Mouse (Mus musculus) mesoderm, embryonic 11.5 days (tissue): ENCODE measurements at regions not wholly inside any gene's neighbourhood (a gene's known extent, or its start where the extent isn't known, plus 50 kb on each side); places are given as distances from the start of the nearest gene placed in this dataset.

ENCODE experiments used
- DNase-seq: peaks from one replicate; pipeline ENCODE4 v3.0.0-alpha.2; 2012; ENCODE audit warnings: low read depth, low spot score

DNA sequence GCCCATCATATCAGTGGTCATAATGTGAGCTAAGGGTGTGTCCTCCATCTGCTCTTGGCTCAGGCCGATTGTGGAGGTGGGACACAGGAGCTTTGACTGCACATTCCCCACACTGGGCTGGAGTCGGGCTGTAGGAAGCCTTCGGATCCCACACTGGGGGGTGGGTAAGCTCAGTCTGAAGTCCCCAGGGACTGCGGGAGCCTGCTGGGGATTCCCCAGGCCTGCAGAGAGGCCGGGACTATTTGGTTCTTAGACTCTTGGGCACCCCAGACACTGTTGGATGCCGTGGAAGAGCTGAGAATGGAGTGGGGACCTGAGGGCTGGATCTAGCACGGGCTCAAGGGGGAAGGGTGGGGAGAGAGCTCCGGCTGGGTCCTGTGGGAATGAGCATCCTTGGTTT lies 547.1 kb upstream of the Nrp1 start:
- DNase-seq: no peak

GRCm38 (mm10) chr8:127814785-127815523 lies 543.5 kb upstream of the Nrp1 start:
- no peak for DNase-seq

- DNase-seq: no peak
Observed at GRCm38 (mm10) chr8:127820741-127821170, 537.6 kb upstream of the Nrp1 start.

DNA sequence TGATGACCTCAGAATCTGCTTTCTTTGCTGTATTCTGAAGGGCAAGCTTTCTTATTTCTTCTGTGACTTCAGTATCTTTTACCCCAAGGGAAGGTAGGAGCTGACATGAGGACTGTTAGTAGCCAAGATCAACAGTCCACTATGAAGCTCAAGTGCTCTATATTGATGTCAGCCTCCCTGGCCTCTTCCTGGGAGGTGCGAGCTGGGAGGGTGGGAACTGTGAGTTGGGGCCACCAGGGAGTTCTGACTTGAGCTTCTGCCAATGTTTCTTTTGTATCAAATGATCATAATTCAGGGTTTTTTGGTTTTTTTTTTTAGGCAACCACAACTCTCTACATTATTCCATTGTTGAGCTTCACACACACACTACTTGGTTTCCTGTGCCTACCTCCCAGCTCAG lies 536.8 kb upstream of the Nrp1 start:
- no peak for DNase-seq

GRCm38 (mm10) chr8:127825041-127825440 lies 533.4 kb upstream of the Nrp1 start:
- no peak for DNase-seq

DNA sequence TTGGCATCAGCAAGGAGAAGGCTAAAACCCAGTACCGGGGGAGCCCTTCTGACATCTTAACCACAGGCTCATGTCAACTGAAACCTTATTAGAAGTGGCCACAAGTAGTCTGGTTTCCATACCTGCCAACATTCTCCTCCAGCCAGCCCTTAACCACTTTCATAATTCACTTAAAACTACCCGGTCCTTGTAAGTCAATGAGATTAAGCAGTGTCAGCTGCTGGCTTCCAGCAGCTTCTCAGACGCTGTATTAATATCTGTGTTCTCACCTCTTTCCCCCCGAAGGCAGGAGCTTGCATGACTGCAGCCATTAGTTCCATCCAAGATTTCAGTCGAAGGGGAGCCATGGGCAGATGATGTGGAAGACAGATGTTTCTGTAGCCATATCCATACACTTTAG lies 530.6 kb upstream of the Nrp1 start:
- no peak for DNase-seq

GRCm38 (mm10) chr8:127829659-127830058 lies 528.7 kb upstream of the Nrp1 start:
- no peak for DNase-seq

DNA sequence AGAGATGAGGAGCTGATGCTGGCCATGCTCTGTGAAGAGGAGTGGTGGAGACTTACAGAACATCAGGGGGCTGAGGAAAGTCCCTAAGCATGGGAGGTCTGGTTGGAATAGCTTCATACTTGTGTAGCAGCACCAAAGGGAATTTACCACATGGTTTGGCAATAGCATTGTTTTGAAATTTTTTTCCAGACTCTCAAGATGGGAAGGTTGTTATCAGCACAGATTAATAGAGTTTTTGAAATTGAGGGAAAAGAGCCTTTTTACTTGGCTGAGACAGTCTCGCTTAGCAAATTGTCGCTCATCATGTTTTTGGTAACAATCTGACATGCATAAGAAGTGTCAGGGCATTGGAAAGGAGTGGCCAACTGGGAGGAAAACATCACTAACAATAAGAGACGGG lies 524.4 kb upstream of the Nrp1 start:
- no peak for DNase-seq

DNA sequence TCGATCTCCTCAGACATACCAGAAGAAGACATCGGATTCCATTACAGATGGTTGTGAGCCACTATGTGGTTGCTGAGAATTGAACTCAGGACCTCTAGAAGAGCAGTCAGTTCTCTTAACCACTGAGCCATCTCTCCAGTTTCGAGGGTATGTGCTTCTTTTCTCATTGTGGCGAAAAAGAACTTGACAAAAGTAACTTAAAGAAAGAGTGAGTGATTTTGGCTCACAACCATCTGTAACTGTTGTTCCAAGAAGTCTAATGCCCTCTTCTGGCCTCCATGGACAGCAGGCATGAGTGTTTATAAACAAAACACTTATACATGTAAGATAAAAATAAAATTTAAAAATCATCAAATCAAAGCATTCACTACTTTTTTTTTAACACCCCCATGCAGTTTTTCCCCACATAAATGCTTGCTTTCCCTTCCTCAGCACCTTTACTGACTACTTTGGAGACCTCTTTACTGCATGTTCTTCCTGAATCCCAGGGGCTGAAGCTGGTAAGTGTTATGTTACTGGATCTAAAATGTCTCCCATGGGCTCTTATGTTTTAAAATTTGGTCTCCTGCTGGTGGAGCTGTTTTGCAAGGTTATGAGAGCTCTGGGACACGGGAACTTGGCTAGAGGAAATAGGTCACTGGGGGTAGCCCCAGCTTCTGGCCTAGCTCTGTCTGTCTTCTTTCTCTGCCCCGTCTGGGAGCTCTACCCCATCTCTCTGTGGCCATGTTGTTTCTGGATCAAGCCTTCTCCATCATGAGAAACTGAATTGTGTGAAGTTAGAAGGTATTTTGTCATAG lies 521.8 kb upstream of the Nrp1 start:
- no peak for DNase-seq

GRCm38 (mm10) chr8:127838311-127838710 lies 520.1 kb upstream of the Nrp1 start:
- DNase-seq: no peak

- no peak for DNase-seq
Observed at GRCm38 (mm10) chr8:127847332-127848018, 510.9 kb upstream of the Nrp1 start.

GRCm38 (mm10) chr8:127849926-127850325 lies 508.5 kb upstream of the Nrp1 start:
- no peak for DNase-seq

GRCm38 (mm10) chr8:127855653-127856300 lies 502.6 kb upstream of the Nrp1 start:
- DNase-seq: peak; percentile 12

DNA sequence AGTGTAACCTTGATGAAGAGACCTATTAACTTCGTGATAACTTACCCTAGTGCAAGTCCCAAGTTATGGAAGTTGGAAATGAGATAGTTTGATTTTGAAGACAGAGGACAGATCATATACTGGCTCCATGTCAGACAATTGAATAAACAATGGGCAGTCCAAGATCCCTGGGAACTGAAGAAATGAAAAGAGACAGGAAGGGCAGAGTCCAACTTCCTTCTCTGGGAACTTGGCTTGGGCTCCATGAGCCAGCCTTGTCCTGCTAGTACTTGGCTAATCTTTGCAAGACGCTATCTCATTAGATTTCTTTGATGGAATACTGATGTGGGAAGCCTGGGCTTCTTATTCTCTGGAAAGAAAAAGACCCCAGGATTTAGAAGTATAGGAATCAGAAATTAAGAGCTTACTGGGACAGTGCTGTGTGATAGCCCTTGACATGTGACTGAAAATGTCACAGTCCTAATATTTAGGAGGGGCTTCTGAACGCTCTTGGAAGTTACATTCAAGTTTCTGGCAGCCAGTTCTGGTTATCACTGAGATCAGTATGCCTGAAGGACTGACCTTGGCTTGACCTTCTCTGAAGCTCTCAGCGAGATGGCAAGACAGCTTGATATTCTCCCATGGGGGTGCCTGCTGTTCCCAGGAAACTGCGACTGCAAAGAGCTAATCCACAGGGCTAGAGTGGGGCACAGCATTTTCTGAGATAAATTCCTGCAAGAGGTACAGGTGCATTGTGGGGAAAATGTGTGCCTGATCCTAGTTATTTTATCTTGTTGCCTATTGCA lies 501.9 kb upstream of the Nrp1 start:
- peak; percentile 7 for DNase-seq

GRCm38 (mm10) chr8:127859036-127859435 lies 499.4 kb upstream of the Nrp1 start:
- no peak for DNase-seq

DNA sequence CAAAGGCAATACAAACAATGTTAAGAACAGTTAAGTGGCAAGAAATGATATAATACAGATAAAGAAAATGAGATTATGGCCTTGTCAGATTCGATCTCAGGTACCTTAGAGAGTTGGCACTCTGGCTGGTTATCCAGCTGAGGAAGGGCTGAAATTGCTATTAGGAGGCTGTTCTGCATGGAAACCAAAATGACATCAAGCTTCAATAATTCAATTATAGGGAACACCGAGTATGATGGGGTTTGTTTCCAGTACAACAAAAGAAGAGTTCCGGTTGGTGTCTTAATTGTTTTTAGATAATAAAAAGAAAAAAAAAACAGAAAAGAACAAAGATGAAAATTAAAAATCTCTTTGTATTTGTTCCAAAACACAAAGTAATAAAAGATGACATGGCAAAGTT lies 498.0 kb upstream of the Nrp1 start:
- DNase-seq: no peak

DNA sequence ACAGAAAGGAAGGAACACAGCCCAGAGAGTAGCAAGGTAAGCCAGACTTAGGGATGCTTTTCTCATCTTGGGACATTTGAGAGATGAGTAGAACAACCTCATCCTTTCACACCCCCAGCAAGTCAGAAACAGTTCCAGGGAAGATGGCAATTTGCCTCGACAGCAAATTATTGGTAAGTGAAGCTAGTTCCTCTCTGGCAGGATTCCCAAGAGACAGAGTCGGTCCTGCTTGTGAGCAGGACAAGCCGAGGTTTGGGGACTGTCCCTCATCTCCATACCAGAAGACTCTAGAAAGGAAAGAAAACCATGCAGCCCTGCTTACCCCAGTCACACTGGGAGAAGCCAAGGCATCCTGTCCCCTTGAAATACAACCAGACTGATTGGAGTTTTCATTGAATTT lies 497.5 kb upstream of the Nrp1 start:
- no peak for DNase-seq

GRCm38 (mm10) chr8:127884641-127885040 lies 473.8 kb upstream of the Nrp1 start:
- no peak for DNase-seq

DNA sequence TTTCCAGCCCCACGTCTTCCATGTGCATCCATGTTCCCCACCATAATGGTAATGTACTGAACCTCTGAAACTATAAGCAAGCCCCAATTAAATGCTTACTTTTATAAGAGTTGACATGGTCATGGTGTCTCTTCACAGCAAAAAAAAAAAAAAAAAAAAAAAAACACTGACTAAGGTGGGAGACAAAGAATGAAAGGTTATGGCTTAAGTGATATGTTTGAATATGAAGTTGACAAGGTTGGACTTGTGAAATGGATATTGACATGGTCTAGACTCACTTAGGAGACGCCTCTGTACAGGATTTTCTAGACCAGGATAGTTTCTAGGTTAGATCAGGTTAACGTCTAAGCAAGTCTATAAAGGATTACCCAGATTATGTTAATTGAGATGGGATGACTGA lies 473.2 kb upstream of the Nrp1 start:
- no peak for DNase-seq

- DNase-seq: peak; percentile 63
Observed at GRCm38 (mm10) chr8:127885831-127886230, 472.6 kb upstream of the Nrp1 start.

- DNase-seq: peak; percentile 59
Observed at GRCm38 (mm10) chr8:127890729-127891128, 467.7 kb upstream of the Nrp1 start.
